Mouse (Mus musculus) thymus, postnatal 4 days (tissue): ENCODE results near the gene Spg11.
"Not testable (repeated sequence)": the region's sequence is repeated elsewhere in the genome, so short reads cannot be mapped to it uniquely, and the experiment has no call there.

Experiments used
- DNase-seq: peaks from one replicate; pipeline ENCODE4 v3.0.0; 2021

Gene Spg11

DNA sequence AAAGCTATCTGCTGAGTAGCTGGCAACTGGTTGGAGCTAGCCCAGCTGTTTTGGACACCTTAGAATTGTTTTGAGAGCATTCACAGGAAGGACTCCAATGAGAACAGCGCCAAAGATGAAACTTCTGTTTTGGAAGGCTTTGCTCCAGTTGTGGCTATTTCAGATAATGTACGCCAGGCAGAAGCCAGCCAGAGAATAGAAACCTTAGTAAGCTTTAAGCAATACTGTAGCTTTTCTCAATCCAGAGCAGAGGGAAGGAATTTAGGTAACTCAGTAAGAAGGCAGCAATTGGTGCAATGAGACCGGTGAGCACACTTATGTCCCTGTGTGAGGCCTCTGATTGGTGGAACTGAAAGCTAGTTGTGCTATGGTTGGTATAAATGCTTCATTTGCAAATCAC lies 24.9 kb upstream of the Spg11 start:
- DNase-seq, result no peak

DNA sequence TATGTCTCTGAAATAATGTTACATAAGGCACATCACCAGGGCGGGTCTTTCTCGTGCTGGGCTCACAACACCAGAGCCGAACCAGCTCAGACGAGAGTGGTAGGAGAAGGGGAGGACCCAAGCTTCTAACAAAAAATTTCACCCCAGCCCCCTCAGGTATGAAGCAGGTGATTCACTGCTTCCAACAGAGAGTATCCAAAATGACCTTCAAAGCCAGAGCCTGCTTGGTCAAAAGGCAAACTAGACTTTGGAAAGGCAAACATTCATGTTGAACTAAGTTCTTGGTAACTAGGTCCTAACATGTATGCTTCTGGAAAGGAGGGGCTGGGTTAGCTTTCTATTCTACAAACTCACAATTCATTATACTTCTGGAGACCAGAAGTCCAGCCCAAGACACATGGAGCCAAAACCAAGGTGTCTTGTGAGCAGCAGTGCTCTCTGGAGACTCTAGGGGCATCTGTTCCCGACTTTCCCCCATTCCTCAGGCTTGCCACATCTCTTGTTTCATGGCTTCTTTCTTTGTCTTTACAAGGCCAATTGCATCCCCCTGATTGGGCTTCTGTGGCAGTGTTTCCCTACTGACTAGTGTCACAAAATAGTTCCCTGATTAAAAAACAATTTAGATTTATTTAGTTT lies 23.3 kb upstream of the Spg11 start:
- DNase-seq, result no peak

DNA sequence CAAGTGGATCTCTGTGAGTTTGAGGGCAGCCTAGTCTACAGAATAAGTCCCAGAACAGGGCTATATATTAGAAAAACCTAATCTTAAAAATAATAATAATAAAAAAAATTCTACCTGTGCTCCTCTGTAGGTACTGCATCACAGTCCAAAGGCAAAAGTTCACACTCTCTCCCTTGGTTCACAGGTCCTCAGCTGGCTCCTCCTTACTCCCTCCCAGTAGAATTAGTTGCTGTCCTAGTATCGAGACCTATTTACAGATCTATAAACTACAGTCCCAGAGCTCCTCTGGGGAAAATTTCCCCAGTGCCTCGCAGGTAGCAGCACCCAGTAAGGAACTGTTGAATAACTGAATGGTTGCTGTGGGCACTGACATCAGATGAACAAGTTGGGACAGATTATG lies 22.6 kb upstream of the Spg11 start:
- DNase-seq, result no peak

DNA sequence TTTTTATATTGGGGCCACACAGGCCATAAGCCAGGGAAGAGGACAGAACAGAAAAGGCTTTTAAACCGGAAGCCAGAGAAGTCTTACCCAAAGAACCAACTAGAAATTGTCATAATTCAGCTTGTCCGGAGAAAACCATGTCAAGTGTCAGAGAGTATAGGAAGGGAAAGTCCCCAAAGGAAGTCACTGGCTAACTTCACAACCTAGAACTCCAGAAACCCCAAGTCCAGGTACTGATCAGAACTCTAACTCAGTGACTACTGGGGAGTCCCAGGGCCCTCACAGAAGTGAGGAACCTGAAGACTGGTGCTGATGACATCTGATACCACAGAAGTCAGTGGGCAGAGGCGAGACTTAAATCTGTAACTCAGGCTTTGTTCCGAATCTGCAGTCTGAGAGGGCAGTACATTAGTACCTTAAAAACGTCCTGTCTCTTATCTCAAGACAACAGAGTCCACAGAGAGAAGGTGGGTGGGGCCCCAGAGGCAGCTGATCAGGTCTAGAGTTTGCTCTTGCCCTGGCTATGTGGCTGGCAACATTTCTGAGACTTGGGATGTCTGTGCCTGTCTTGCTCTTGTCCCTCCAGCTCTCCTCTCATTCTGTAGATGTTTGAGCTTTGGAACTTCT lies 19.8 kb upstream of the Spg11 start:
- no peak for DNase-seq

DNA sequence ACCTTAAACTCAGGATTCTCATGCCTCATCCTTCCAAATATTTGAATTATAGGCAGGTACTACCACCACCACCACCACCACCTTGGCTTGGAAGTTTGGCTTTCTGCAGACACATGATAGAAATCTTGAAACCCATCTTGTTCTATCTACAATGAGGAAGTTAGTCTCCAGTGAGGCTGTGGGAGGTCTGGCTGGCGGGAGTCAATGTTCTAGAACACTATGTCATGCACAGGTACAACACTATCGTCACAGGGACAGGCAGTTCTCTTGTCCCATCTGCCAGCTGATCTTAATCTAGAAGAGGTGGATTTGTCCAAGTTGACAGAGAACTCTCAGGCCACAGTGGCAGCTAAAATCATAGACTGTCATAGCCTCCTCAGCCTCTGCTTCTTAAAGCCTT lies 14.4 kb upstream of the Spg11 start:
- no peak for DNase-seq

DNA sequence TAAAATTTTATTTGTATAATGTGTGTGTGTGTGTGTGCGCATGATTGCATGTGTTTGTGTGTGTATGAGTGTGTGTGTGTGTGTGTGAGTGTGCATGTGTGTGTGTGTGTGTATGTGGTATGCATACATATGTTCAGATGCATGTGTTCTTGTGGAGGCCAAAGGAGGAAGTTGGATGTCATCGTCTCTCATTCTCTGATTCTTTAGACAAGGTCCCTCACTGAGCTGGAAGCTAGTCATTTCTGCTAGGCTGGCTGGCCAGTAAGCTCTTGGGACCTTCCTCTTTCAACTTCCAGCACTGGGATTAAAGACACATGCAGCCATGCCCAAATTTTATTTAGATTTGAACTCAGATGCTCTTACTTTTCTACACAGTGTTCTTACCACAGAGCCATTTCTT lies 13.9 kb upstream of the Spg11 start:
- no peak for DNase-seq

DNA sequence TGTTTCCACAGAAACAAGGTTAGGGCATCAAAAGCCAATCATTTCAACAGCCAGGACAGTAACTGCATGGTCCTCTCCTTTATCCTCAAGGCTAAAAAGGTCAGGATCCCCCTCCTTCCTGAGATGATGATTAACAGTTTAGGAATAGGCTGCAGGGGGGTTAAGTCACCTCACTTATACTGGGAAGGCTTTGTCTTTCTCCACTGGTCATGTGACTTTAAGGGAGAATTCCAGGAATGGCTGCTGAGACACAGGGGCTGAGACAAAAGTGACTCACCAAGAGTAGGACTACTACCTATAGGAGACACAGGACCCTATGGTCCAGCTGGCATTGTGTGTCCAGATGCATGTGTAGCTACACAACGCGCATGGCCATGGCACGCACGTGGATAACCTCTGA lies 9.4 kb upstream of the Spg11 start:
- DNase-seq, result no peak

DNA sequence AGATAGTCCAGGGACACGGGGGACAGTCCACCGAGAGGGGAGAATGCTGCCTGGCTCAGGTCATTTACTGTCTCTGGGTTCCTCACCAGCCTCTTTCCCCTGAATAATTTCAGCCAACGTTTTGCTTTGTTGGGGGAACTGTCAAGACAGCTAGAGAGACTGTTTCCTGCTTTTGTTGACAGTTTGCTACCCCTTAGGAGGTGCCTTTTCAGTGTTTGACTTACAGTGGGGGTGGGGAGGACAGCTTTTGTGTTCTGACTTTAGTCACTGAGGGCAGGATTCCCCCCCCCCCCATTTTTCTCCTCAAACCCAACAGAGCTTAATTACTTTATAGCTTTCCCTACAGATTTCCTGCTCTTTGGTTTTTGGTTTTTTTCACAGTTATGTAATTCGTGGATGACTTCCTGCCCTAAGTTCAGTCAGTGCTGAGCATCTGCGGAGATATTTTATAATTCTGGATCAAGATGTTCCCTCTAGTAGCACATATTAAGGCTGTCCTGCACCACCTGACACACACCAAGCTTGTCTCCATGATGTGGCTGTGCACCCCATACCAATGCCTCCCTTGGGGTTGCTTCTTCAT lies 8.7 kb upstream of the Spg11 start:
- peak; percentile 49 for DNase-seq

DNA sequence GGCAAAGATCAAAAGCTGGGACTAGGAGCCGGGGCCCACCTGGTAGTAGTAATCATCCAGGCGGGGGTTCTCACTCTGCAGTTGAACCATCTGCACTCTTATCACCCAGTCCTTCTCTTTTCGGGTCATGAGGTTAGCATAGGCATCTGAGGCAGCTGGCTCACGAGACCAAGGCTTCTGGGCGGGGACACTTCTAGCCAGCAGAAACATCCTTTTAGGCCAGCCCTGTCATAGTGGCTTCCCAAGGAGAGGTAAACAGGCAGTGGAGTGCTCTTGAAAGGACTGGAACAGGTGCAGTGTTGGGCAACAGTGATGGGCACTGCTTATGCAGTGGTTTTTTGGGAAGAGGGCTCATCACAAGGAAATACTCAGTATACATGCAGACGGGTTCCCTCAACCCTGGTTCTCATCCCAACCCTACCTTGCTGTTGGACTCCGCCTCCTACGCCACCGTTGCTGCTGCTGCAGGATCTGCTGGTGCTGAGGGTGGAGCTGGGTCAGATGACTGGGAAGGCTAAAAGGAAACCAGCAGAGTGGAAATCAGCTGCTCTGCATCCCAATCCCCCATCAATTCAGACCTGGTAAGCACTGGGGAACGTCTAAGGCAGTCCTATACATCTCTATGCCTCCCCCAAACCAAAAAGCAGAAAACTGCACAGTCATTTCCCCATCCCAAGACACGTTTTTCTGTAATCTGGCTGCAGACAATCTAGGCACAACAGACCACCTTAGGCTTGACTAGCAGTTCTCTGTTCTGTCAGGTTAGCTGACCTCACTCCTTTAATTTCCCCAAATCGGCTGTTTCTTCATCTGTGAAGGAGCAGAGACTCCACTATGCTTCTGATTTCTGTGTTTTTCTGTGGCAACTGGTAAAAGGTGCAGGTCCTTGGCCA lies 7.7 kb upstream of the Spg11 start:
- peak; percentile 67 for DNase-seq

DNA sequence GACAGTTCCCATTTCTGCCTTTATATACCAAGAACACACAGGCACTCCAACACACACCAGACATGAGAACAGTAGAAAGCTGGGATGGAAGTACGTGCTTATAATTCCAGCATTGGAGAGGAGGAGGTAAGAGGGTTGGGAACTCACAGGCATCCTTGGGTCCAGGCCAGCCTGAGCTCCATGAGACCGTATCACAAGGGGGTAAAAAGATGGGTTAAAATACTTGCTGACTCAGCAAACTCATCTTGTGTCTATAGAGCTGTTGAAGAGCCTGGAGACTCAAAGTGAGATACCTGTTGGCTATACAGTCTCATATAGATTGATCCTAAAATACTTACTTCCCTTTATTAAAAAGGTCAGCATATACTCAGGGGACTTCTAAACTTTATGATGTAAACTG lies 1.3 kb downstream of the Spg11 start:
- DNase-seq, result no peak

DNA sequence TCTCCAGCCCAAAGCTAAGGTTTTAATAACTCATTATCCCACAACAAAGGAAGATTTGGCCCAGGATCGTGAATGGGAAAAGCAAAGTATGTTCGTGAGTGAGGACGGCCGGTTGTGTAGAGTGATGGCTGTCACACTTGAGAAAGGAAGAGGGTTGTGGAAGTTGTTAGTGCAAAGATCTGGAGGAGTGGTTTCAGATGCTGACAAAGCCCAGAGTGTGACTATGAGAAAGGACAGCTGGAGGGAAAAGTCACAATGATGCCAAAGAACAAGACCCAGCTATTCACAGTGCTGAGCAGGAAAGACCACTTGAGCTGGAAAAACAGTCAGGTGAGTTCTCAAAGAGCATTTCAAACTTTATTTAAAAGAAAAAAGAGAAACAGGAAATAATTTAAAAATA lies 8.5 kb downstream of the Spg11 start:
- DNase-seq, result no peak

DNA sequence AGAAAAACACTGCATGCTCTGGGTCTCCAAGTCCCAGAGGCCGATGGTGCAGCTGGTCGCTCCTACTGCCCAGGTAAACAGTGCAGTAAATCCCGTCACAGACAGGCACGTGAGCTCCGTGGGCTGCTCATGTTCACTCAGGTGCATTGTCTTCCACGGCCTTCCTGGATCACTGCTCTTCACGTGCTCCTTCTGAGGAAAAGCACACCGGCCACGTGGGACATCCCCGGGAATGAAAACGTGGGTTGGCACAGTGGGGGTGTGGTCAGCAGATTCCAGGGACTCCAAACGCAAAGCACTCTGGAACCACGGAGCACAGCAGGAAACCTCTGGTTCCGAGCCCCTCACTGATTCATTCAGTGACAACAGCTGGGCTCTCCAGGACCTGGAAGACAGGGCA lies 10.1 kb downstream of the Spg11 start:
- DNase-seq, result no peak

DNA sequence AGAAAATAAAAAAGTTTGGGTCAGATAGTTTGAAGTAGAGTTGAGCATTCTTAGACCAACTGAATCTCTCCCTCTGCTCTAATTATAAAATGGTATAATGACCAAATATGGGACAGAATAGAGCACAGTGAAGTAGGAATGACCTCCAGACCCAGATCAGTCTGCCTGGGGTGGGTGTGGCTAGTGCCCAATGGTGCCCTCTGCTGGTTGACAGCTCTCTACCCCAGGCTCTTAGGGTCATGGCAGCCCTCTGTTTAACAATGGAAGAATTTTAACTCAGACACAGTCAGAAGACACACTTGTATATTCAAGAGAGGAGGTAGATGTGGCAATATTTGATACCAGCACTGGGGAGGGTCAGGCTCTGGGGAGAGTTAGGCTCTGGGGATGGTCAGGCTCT lies 16.1 kb downstream of the Spg11 start:
- DNase-seq, result peak; percentile 74

DNA sequence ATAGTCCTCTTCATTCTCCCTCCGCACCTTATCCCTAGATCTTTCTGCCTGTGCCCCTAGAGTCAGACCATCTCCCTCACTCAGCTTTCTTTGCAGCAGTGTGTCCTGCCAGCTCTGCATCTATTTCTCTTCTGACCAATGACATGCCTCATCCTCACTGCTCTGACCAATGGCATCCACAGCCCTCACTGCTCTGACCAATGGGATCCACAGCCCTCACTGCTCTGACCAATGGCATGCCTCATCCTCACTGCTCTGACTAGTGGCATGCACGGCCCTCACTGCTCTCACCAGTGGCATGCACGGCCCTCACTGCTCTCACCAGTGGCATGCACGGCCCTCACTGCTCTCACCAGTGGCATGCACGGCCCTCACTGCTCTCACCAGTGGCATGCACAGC lies 20.5 kb downstream of the Spg11 start:
- not testable (repeated sequence) for DNase-seq

DNA sequence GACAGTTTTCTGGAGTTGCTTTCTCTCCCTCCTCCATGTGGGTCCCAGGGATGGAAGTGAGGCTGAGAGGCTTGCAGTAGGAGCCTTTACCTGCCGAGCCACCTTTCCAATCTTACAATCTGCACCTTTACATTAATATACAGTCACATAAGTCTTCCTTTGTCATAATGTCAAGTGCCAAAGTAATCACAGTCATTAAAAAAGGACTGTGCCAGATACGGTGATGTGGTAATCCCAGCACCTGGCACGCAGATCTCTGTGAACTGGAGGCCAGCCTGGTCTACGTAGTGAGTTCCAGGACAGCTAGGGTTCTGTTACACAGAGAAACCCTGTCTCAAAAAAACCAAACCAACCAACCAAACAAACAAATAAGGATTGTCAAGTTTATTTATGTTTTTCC lies 24.3 kb downstream of the Spg11 start:
- DNase-seq, result no peak

DNA sequence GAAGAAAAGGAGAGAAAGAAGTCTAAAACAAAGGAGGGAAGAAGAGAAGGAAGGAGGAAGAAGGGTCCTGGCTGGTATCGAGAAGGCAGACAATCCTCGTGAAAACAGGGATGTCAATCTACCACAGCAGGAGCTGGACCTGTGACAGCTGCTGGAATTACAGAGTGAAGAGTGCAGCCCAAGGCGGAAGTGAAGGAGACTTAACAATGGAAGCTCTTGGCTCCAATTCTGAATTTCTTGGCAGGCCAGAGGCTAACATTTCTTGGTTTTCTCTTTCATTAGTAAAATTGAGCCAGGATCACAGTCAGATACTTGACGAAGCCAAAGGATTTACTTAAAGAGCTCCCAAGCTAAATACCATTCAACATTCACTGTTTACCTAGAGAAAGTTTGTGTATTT lies 31.7 kb downstream of the Spg11 start:
- DNase-seq, result no peak

DNA sequence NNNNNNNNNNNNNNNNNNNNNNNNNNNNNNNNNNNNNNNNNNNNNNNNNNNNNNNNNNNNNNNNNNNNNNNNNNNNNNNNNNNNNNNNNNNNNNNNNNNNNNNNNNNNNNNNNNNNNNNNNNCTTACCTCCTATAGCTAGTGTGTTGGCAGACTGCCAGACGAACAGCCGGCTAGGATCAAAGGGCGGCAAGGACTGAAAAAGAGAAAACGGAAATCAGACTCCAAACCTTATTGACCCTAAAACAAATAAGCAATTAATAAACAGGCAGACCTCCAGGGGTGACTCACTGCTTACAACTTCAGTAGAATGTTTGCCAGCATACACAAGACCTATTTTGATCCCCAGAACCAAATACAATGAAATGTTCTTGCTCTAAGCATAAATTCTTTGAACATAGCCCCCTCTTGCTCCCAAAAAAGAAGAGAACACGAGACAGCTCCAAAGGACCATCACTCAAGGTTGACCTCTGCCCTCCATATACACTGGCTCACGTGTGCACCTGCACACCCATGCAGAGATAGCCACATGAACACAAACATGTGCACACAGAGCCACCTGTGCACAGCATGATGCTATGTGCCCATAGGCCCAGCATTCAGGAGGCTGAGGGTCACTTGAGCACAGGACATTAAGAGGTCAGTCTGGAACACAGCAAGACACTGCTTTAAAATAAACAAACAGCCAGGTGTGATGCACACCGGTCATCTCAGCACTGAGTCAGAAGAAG lies 36.3 kb downstream of the Spg11 start:
- no peak for DNase-seq

DNA sequence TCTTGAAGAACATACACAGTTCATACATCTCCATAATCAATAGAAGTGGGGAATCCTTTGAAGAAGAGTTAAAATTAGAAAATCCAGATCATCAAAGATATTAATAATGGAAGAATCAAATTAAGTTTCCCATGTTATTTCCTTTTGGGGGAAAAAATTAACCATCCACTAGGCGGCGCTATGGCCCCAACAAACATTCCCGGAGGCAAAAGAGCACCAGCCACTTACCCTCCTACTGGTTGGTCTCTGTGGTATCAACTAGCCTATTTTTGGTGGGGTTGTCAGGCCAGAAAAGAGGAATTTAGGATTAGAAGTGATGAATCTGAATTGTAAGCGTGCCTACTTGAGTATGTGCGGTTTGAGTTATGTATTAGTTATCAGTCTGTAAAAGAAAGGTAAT lies 48.3 kb downstream of the Spg11 start:
- peak; percentile 78 for DNase-seq

DNA sequence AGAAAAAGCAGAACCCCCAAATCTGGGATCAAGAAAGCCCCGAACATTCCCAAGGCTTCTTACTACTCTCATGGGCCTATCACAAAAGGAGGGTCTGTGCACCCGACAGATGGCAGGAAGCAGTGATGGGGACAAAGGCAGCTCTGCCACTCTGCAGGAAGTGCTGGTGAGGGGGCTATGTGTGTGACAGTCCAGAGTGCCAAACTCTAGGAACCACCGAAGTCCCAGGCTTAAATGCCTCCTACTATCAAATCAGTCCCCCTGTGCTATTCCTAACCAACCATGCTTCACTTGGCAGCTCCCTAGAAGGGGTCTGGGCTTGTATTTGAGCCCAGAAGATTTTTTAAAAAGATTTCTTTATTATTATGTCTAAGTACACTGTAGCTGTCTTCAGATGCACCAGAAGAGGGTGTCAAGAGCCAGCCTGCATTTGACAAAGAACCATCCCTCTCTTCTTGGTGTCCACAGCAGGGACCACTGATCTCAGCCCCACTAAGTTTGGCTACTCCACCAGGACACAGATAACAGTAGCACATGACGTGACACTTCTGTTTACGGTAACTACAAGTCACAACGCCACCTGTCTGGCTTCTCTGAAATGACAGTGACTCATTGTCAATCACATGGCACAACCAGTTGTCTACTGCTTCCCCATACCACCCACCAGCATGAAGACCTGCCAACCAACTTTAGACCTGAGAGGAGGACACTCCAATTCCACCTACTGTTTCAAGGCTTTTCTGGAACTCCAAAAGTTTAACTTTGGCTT lies 48.9 kb downstream of the Spg11 start:
- no peak for DNase-seq

DNA sequence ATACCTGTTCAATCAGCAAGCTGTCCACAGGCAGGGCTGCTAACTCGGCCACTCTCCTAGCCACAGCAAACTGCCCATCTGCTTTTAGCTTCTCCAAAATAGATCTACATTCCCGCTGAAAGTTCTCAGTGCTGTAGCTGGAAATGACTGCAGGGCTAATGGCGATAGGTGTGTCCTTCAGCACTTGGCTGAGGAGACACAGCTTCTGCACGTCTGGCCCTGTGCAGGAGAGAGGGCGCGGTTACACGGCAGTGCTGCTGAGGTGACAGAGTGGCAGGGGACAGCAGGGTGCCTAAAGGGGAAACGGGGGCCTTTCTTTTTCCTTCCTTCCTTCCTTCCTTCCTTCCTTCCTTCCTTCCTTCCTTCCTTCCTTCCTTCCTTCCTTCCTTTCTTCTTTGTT lies 51.9 kb downstream of the Spg11 start:
- no peak for DNase-seq

DNA sequence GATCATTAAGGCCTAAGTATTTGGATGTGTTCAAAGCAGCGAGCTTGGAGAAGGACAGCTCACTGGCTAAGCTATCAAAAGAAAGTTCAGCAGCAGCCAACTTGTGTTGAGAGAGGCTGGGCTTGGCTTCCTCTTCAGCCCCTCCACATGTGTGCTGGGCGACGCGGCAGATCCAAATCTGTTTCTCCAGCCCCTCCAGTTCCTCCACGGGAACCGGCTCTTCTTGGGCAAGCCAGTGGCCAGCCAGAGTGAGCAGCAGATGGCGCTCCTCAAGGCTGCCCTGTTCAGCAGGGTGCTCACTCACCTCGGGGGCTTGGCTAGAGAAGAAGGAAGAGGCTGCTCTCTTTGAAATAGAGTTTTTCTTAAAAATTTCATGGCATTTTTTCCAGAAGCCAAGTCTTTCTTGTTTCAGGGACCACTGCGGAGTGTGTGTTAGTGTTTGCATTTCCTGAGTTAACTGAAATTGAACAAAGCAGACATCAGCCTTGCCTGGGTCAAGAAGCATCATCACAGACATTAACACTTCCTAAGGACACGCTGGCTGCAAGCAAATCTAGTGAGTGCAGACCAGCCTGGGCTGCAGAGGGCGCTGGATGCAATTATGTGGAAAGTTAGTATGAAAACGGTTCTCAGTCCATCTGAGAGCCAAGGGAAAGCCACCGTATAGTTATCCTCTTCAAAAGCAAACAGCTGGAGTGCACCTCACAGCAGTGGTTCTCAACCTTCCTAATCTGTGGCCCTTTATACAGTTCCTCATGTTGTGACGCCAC lies 52.8 kb downstream of the Spg11 start:
- DNase-seq, result peak; percentile 39
